Mouse (Mus musculus): ENCODE data around the gene Lhx5.

Lhx5 gene

GRCm38 (mm10) chr5:120431649-120432485 lies at the start of gene Lhx5:
Gene Lhx5 (plus strand): TSS chr5:120431699.
- DNase-seq (ENCODE audit: low spot score in 2 of 2), result no peak

GRCm38 (mm10) chr5:120386361-120386760 lies 45.1 kb upstream of the Lhx5 start:
- no peak for DNase-seq (ENCODE audit: low spot score in 2 of 2)

- no peak for DNase-seq (ENCODE audit: low spot score in 2 of 2)
Measured at GRCm38 (mm10) chr5:120388765-120389164, 42.7 kb upstream of the Lhx5 start.

GRCm38 (mm10) chr5:120389973-120390372 lies 41.5 kb upstream of the Lhx5 start:
- DNase-seq (ENCODE audit: low spot score in 2 of 2), result no peak

GRCm38 (mm10) chr5:120393871-120394667 lies 37.4 kb upstream of the Lhx5 start:
- DNase-seq (ENCODE audit: low spot score in 2 of 2), result no peak

GRCm38 (mm10) chr5:120397988-120398387 lies 33.5 kb upstream of the Lhx5 start:
- DNase-seq (ENCODE audit: low spot score in 2 of 2), result no peak

GRCm38 (mm10) chr5:120404831-120405591 lies 26.5 kb upstream of the Lhx5 start:
- no peak for DNase-seq (ENCODE audit: low spot score in 2 of 2)

GRCm38 (mm10) chr5:120408933-120409332 lies 22.6 kb upstream of the Lhx5 start:
- DNase-seq (ENCODE audit: low spot score in 2 of 2), result no peak

- DNase-seq (ENCODE audit: low spot score in 2 of 2), result peak in 1 of 2 experiments; percentile 12
Measured at GRCm38 (mm10) chr5:120409385-120410378, 21.8 kb upstream of the Lhx5 start.

- DNase-seq (ENCODE audit: low spot score in 2 of 2), result no peak
Measured at GRCm38 (mm10) chr5:120413436-120413835, 18.1 kb upstream of the Lhx5 start.

- DNase-seq (ENCODE audit: low spot score in 2 of 2), result no peak
Measured at GRCm38 (mm10) chr5:120420106-120420505, 11.4 kb upstream of the Lhx5 start.

- no peak for DNase-seq (ENCODE audit: low spot score in 2 of 2)
Measured at GRCm38 (mm10) chr5:120424039-120424438, 7.5 kb upstream of the Lhx5 start.

- no peak for DNase-seq (ENCODE audit: low spot score in 2 of 2)
Measured at GRCm38 (mm10) chr5:120424657-120425056, 6.8 kb upstream of the Lhx5 start.

- DNase-seq (ENCODE audit: low spot score in 2 of 2), result no peak
Measured at GRCm38 (mm10) chr5:120425711-120426110, 5.8 kb upstream of the Lhx5 start.

- no peak for DNase-seq (ENCODE audit: low spot score in 2 of 2)
Measured at GRCm38 (mm10) chr5:120426572-120426971, 4.9 kb upstream of the Lhx5 start.

- DNase-seq (ENCODE audit: low spot score in 2 of 2), result no peak
Measured at GRCm38 (mm10) chr5:120427451-120427938, 4.0 kb upstream of the Lhx5 start.

GRCm38 (mm10) chr5:120428189-120428838 lies 3.2 kb upstream of the Lhx5 start:
- DNase-seq (ENCODE audit: low spot score in 2 of 2), result no peak

- no peak for DNase-seq (ENCODE audit: low spot score in 2 of 2)
Measured at GRCm38 (mm10) chr5:120428990-120429389, 2.5 kb upstream of the Lhx5 start.

GRCm38 (mm10) chr5:120429692-120430091 lies 1.8 kb upstream of the Lhx5 start:
- DNase-seq (ENCODE audit: low spot score in 2 of 2), result no peak

GRCm38 (mm10) chr5:120431001-120431583 lies 407 bp upstream of the Lhx5 start:
- DNase-seq (ENCODE audit: low spot score in 2 of 2), result no peak
